Mouse (Mus musculus) CH12.LX (cell line): ENCODE measurements around the gene Sdhb.

Experiments
- E2F4 ChIP-seq: IDR thresholded peaks from 2 replicates; pipeline ENCODE4 v1.6.1; 2011; ENCODE audit warnings: low read depth, low read length, improper control_type of control experiment; ENCODE audit not compliant: insufficient replicate concordance
- EP300 ChIP-seq: IDR thresholded peaks from 2 replicates; pipeline ENCODE4 v1.6.1; 2011; ENCODE audit warnings: low read length, improper control_type of control experiment
- JUND ChIP-seq: conservative IDR thresholded peaks from 2 replicates; pipeline ENCODE4 v1.6.1; 2011; ENCODE audit warnings: low read depth, low read length, improper control_type of control experiment
- MYC ChIP-seq: IDR thresholded peaks from 2 replicates; pipeline ENCODE4 v1.6.1; 2011; ENCODE audit warnings: low read depth, mild to moderate bottlenecking, improper control_type of control experiment, low read length
- POLR2A ChIP-seq: IDR thresholded peaks from 2 replicates; pipeline ENCODE4 v1.6.1; 2011; ENCODE audit warnings: low read depth, mild to moderate bottlenecking, improper control_type of control experiment, low read length

DNA sequence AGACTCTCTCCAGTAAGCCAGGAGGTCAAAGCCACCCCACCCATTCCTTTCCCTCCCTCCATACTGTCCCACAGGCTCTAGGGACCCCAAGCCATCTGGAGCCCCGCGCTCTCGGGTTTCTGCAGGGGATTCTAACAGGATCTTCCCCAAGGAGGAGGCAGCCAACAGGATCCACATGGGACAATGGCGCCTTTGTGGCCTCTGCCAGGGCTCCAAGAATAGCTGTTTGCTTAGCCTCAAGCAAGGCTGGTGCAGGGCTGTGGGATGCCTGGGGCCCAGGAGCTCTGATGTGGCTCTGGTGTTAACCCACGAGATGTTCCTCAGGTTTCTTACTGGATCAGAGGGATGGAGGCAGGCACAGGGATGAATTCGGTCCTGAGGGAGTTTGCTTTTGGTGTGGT lies 46.3 kb upstream of the Sdhb start:
- TF ChIP-seq MYC: no peak
- TF ChIP-seq POLR2A: no peak
- no peak for TF ChIP-seq JUND
- no peak for TF ChIP-seq EP300
- TF ChIP-seq E2F4: no peak
